Mouse (Mus musculus) erythroblast, embryonic 14.5 days (primary cell): ENCODE data around the gene 2010300C02Rik.

ENCODE experiments used
- GATA1 ChIP-seq: IDR thresholded peaks from 2 replicates; pipeline ENCODE4 v1.6.1; 2012; ENCODE audit warnings: low read length, inconsistent platforms, mixed read lengths
- TAL1 ChIP-seq: IDR thresholded peaks from 3 replicates; pipeline ENCODE4 v1.6.1; 2012; ENCODE audit warnings: low read length, inconsistent platforms, mixed read lengths

- no peak for TF ChIP-seq TAL1
- no peak for TF ChIP-seq GATA1
Observed at GRCm38 (mm10) chr1:37653992-37654391, 65.9 kb downstream of the 2010300C02Rik start.
